Mouse (Mus musculus): Measurements from ENCODE around the gene Dctn3. TPM values are rescaled to one million over a fixed set of nuclear protein-coding genes. Genes with fewer than 3 reads are reported as not detected.
A peak's percentile ranks its signal among the peaks of the same experiment; 100 is the strongest.

The Dctn3 gene
- polyA plus RNA-seq, 1 experiment from 2014 or later, result 103 TPM

GRCm38 (mm10) chr4:41665009-41665675, 57.8 kb downstream of the Dctn3 start:
- DNase-seq, result no peak
- Histone ChIP-seq H3K27me3 (ENCODE audit: insufficient read depth, low read length) (no peaks in the 10 kb centered on the region), H3K9ac (no peak overlapping the region), H3K4me1 (ENCODE audit: insufficient read depth) (peaks cover 12% of the 10 kb centered on the region), H3K4me3 (ENCODE audit: low read depth, low read length) (no peak overlapping the region), H3K9me3 (ENCODE audit: low read depth, low read length) (no peaks in the 10 kb centered on the region), H3K4me2 (no peak overlapping the region), H3K27ac (ENCODE audit: low read depth) (no peak overlapping the region), H3K36me3 (ENCODE audit: insufficient read depth) (peaks cover 8% of the 10 kb centered on the region; the same call in 1 of the 2 replicates)
- no peak for TF ChIP-seq CTCF (IDR thresholded peaks at IDR 0.05; ENCODE audit: low read depth)
- ATAC-seq (ENCODE audit: insufficient read depth), result peak; percentile 51; the same call in 1 of the 2 replicates
- 7% methylated on average over 5 of the region's 8 CpGs for WGBS

Other genes starting within 250 kb of the Dctn3 start
- 3.3 and 3.6 TPM in 2 replicates for gene AI464131, start 220.1 kb downstream of the Dctn3 start, polyA plus RNA-seq (2014; fragmentation: Nextera tagmentation; extraction: Ambion mirVana)
- 0.46 and 0.92 TPM in 2 replicates for gene 1110017D15Rik, start 205.8 kb downstream of the Dctn3 start, polyA plus RNA-seq (2014; fragmentation: Nextera tagmentation; extraction: Ambion mirVana)
- 2.0 and 3.3 TPM in 2 replicates for gene Fam219a, start 153.6 kb downstream of the Dctn3 start, polyA plus RNA-seq (2014; fragmentation: Nextera tagmentation; extraction: Ambion mirVana)
- 2.7 and 3.1 TPM in 2 replicates for gene Dnaic1, start 153.4 kb downstream of the Dctn3 start, polyA plus RNA-seq (2014; fragmentation: Nextera tagmentation; extraction: Ambion mirVana)
- gene Enho, start 82.8 kb downstream of the Dctn3 start, polyA plus RNA-seq (2014; fragmentation: Nextera tagmentation; extraction: Ambion mirVana), result 11.5 and 15.4 TPM in 2 replicates
- 8.2 and 9.6 TPM in 2 replicates for gene Cntfr, start 26.1 kb downstream of the Dctn3 start, polyA plus RNA-seq (2014; fragmentation: Nextera tagmentation; extraction: Ambion mirVana)
- gene Il11ra1, start 23.2 kb downstream of the Dctn3 start, polyA plus RNA-seq (2014; fragmentation: Nextera tagmentation; extraction: Ambion mirVana), result 111 and 129 TPM in 2 replicates
- 87.1 and 90.3 TPM in 2 replicates for gene Rpp25l, start 9.6 kb downstream of the Dctn3 start, polyA plus RNA-seq (2014; fragmentation: Nextera tagmentation; extraction: Ambion mirVana)
- not detected in 2 replicates for gene Arid3c, start 8.0 kb upstream of the Dctn3 start, polyA plus RNA-seq (2014; fragmentation: Nextera tagmentation; extraction: Ambion mirVana)
- 25.6 and 26.9 TPM in 2 replicates for gene Galt, start 32.1 kb upstream of the Dctn3 start, polyA plus RNA-seq (2014; fragmentation: Nextera tagmentation; extraction: Ambion mirVana)
- gene Sigmar1, start 33.0 kb upstream of the Dctn3 start, polyA plus RNA-seq (2014; fragmentation: Nextera tagmentation; extraction: Ambion mirVana), result 82.5 and 94.6 TPM in 2 replicates
- 28.2 and 30.0 TPM in 2 replicates for gene Ccl27a, start 51.1 kb upstream of the Dctn3 start, polyA plus RNA-seq (2014; fragmentation: Nextera tagmentation; extraction: Ambion mirVana)
- gene Gm21541, start 180.4 kb upstream of the Dctn3 start, polyA plus RNA-seq (2014; fragmentation: Nextera tagmentation; extraction: Ambion mirVana), result 34.1 and 34.8 TPM in 2 replicates
- 0.87 and 0.88 TPM in 2 replicates for gene Gm20878, start 218.4 kb upstream of the Dctn3 start, polyA plus RNA-seq (2014; fragmentation: Nextera tagmentation; extraction: Ambion mirVana)
- gene Fam205a4, start 242.9 kb upstream of the Dctn3 start, polyA plus RNA-seq (2014; fragmentation: Nextera tagmentation; extraction: Ambion mirVana), result 0.11 TPM in 1 of 2 replicates, not detected in the other